Mouse (Mus musculus) kidney, adult 11 months (tissue): ENCODE data around the gene Luzp2.
A peak's percentile ranks its signal among the peaks of the same experiment; 100 is the strongest.

Experiments
- DNase-seq: peaks from one replicate; pipeline ENCODE4 v3.0.0; 2022

The Luzp2 gene

DNA sequence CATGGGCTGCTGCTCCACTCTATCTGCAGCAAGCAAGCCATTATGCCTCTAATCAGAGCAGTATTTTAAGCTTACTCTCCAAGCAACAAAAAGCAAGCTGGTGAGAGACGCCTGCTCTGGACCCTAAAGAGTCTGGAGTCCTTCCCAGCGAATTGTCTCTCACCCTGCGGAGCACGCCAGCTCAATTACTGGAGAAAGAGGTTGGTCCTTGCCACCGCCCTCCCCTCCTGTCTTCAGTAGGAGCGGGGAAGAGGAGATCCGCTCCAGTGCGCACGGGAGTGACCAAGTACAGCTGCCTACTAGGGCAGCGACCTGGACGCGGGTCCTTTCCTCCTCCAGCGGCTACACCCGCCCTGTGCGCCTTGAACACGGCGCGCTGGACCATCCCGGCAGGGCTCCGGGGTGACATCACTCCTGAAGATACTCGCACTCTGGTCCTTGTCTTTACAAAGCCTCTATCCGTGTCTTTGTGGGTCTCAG, at the start of gene Luzp2:
Luzp2 (plus strand) TSS at position 127 of the 480 bp plus-strand sequence.
- DNase-seq, result no peak

DNA sequence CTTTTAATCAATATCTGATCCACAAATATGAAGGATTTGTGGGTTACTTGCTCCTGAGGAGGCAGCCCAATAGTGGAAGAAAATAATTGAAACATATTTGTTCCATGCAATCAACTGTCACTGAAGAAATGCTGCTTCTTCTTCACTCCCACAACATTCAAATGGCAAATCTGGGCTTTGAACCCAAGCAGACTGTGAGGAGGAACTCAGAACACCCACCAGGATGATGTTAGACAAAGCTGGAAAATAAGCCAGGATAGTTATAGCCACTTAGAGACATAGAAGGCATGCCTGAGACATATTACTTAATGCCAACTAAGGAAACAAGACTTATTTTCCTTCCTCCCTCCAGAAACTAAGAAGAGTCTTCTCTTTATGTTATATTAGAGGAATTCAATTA, 47.8 kb upstream of the Luzp2 start:
- no peak for DNase-seq

DNA sequence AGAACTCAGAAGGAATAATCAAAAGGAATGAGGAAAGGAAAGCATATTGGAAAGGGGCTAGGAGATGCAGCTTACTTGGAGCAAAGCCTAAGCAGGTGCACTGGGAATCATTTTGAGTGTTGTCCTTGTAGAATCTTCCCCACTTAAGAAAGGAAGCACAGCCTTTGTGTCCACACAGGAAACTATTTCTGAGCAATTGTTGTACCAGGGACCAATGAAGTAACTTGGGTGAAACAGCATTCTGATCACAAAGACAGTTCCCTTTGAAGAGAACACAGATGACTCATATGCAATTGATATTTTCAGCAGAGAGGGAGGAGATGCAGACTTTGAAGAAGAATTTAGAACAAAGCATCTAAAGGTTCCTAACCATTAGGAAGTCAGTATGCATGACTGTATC, 16.7 kb upstream of the Luzp2 start:
- no peak for DNase-seq

DNA sequence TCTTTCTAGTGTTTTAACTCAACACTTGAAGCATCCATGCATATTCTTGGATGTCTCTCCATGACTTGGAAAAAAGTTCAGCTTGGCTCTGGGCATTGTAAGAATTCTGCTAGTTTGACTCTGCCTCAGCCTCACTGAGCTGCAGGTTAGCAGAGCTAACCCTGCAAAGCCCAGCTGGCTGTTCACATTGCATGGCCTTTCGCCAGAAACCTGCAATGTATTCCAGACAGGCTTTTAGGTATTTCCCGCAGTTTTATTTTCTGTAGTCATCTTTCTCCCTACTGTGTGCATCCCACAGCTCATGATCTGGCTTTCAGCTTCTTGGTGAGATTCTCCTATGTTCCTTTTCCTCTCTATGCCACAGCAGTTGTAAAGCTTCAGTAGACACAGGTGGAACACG, 6.5 kb upstream of the Luzp2 start:
- no peak for DNase-seq

DNA sequence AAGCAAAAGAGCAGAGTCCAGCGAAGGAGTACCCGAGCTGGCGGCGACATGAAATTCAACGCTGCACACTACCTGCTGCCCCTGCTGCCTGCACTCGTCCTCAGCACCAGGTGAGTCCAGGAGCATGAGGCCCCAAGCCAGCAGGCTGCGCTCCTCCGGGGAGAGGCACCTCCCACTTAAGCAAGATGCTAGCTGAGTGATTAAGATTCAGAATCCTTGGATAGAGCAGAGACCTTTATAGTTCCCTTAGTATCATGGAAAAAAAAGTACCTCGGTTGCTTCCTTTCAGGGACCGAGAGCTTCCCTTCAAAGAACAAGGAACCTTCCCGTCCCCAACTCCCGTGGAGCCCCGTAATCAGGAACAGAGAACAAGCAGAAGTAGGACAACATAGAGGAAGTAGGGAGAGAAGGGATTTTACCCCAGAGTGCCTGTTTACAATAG, 634 bp downstream of the Luzp2 start:
- no peak for DNase-seq

DNA sequence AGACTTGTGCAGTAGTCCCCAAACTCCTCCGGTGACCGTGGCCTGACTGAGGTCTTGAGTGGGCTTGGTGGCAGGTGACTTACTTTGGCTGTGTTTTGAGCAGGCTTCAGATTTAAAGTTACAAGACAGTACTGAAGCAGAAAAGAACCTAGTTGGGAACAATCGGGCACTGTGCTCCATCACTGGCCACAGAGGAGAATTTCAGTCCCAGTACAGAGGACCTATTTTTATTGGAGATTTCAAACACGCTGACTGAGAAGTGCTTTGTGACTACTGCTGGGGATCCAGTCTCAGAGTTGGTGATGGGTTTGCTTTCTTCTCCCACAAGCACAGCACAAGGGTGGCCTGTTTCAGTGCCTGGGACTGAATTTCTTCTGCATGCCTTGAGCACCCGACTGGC, 1.1 kb downstream of the Luzp2 start:
- DNase-seq, result no peak

DNA sequence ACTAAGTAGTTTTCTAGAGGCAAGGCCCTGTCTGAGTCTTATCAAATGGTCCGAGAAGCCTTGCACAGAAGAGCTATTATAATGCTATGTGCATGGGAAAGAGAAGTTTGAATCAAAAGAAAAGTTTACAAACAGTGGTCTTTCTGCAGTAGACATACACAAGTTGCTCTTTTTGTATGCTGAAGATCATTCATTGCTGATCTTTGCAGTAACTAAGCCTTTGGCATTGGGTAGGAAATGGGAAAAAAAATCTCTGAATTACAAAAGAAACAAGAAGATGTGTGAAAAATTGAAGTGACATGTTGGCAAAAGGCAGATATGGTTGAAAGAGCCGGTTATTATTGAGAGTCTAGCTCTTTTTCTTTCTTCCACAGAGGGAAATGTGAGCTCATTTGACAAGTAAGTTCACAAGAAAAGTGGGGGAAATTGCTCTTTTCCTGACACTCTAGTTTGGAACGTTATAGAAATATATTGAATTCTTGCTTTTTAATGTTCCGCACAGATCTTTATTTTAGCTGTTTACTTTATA, 7.6 kb downstream of the Luzp2 start:
- no peak for DNase-seq

DNA sequence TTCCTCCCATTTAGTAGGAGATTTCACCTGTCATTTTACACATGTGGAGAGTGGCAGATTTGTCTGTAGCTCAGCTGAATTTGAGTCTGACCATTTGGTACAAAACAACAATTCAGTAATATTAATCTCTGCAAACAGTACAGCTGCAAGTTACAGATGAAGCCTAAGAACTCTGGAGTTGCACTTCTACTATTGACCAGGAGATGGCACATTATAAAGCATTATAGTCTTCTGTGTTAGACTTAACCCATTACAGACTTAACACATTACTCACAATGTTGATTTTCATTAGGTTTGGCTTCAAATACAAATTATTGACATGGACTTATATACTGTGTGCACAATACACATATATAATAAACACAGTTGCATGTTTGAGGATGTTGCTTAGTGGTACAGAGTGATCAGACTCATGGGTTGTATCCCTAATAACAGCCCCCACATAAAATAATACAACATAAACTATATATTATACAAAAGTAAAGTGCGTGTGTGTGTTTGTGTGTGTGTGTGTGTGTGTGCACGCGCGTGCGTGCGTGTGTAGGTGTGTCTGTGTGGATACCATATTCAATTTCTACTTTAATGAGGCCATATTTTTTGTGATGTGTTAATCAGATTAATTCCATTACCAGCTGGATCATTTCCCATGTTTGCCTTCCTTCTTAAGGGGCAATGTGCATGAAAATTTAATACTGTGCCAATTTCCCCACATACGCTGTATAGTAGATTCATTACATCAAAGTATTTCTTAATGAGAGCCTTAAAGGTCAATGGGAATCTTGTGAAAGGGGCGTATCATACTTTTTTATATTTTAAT, 10.8 kb downstream of the Luzp2 start:
- no peak for DNase-seq

DNA sequence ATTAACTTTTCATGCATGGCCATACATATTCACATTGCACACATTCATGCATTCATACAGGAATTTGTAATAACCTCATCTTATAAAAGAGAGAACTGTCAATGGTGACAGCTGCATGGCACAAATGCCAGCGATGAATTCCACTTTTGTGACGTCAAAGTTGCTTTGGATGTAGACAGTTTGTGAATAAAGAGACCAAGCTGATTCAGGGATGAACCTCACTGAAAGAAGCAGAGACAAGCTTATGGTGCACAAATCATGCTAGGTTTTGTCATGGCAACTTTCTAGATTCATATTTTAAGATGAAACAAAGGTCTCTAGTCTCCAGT, 11.4 kb downstream of the Luzp2 start:
- DNase-seq, result no peak

DNA sequence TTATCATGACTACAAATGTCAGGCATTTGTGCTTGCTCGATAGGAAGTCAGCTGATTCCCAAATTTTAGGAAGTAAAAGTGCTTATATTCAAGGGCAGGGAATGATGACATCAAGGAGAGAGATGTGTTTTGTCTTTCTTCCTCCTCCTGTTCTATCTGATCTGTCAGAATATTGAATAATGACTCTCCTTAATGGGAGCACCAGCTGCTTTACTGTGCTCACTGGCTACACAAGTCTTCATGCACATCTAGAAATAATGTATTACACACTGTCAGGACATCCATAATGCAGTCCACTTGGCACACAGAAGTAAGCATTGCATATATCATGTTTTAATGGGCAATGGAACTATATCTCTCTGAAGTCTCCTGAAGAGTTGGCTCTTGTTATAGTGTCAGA, 17.6 kb downstream of the Luzp2 start:
- no peak for DNase-seq

DNA sequence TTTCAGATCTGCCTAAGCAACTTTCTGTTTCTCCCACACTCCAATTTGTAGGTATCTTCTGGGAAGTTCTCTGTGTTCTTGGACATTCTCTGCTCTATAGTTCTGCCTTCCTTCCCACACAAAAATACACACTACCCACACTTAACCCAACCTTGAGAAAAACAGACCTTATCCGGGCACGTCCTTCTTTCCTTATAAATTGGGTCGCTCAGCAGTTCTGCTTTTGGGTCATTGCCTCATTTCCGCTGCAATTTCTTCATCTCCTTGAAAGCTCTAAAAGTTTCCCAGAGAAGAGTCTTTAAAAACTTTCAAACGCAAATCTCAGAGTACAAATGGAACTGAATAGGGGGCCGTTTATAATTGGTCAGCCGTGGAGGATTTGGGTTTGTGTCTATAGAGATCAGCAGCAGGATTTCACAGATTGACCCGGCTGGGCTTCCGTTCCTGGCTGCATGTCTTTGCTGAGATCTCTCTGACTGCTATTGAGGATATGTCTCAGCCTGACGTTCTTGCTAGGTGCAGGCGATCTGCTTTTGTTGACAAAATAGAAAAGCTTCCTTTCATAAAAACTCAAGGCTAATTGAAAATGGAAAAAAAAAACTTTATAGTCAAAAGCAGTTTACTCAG, 26.0 kb downstream of the Luzp2 start:
- no peak for DNase-seq

DNA sequence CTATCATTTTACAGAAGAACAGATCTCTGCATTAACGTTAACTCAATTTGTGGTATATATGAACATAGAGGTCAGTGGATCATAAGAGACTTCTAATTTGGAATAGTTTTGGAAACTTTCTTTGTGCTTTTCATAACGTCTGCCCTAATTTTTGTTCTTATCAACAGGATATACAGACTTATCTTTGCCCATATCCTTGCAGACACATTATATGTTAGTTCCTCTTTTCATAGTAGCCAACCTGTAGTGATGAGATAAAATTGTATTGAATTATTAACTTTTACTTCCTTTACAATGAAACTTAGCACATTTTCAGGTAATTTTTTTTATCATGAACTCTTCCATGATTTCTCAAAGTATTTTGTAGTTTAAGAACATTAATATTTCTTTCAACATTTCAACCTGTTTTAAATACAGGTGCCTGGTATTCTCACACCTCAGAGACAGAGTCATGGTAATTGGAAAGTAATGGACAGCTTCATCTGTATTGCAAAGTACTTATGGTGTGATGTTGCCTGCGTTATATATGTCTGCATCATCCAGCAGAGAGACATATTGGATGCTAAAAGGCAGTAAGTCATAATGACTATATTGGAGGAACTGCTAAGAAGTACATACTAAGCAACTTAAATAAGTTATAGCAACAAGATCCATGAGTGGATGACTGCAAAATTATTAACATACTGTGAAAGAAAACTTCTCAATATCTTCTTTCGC, 43.8 kb downstream of the Luzp2 start:
- no peak for DNase-seq

DNA sequence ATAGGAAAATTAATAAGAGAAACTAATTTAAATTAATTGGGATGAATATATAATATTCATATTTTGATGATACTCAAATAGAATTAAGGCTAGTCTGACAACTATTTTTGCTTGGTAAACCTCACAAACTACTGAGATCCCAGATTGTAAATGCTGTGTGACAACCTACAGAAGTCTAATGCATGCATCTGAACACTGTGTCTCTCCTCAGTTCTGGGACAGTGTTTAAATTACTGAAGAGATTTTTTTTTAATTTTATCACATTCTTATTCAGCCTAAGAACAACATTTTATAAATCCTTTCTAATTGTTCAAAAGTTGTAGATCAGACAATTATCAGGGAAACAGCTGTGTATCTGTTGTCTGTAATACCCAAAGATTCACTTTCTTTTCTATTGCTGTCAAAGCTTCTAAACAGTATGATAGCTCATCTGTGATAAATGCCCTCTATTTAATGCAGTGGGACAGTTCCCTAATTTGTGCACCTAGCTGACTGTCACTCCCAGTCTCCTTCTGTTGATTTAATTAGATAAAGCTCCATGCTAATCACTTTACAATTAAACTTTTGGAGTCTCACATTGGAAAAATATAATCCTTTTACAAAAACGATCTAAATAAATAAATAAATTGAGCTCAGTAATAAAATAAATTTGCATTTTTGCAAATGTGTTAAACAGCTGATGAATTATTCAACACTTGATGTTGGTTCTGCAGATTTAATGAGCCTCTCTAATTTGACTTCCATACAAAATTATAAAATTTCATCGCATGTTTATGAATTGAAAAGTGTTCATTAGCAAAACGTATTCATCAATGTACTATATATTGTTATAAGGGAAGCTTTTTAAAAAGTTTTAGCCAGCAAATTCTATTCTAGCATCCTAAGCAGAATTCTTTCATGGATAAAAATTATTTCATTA, 58.7 kb downstream of the Luzp2 start:
- no peak for DNase-seq

DNA sequence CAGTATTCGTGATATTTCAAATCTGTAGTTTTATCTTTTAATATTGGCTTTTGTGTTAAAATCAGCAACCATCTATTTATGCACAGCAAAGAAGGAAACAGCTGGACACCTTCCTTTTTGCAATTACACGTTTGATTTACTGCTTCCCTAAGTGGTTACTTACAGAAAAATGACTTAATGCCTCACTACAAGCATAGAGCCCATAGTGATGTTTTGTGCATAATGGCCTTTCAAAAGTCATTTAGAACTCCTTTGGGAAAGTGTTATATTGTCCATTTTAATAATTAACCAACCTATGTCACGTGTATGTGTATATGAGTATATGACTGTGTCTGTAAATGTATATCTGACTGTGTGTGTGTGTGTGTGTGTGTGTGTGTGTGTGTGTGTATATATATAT, 63.3 kb downstream of the Luzp2 start:
- DNase-seq, result no peak

DNA sequence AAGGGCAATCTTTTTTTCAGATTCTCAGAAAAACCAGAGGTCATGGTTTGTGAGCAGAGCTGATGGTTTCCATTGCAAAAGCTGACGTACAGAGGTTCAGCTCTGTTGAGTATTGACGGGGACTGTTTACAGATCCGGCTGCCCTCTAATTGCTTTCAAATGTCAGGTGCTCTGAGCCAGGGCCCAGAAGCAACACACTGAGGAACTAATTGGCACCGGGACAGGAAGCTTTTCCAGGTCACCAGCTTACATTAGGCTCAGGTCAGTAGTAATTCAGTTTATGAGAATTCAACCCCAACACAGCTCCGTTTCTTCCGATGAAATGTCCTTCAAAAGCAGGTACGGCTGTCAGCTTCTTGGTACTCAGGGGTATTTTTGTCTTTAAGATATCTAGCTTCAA, 74.7 kb downstream of the Luzp2 start:
- peak; percentile 12 for DNase-seq

DNA sequence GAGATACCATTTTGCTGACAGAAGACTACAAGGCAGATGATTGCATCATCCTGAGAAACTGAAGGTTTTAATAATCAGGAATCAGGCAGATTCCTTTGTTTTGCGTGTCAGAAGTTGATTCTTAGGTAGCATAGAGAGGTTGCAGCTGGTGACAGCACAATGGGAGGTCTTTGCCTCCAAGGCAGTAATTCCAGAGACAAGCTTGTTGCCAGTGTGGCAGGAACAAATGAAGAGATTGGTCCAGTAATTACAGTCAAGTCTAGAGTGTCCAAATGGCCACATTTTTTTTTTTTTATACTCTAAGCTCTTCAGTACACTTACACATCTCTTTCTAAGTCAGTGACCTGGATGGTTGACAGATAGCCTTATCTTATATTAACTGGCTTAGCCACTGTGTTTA, 78.7 kb downstream of the Luzp2 start:
- DNase-seq, result no peak

DNA sequence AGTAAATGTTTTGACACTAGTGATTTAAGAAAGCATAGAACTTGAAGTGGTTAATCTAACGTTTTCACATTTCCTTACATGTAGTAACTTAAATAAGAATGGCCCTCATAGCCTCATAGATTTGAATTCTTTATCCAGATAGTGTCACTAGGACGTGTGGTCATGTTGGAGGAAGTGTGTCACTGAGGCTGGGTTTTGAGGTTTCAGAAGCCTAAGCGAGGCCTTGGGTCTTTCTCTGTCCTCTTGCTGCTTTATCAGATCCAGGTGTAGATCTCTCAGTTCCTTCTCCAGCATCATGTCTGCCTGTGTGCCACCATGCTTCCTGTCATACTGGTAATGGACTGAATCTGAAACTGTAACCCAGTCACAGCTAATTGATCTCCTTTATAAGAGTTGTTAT, 86.7 kb downstream of the Luzp2 start:
- no peak for DNase-seq

DNA sequence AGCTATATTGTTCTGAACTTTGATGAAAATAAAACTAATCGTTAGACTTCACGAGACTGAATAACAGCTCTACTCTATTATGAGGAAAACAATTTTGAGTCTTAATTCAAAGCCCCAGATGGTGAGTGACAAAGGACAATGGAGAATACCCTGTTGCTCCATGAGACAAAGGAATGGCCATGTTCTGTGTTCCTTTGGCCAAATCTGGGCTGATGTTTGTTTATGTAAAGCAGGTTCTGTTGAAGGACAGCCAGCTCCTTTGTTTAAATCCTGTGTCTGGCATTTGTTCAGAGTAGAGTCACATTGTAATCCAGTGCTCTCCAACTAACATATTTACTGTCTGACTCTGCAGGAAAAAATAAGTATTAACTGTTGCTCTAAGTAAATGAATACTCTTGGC, 121.5 kb downstream of the Luzp2 start:
- DNase-seq, result no peak

DNA sequence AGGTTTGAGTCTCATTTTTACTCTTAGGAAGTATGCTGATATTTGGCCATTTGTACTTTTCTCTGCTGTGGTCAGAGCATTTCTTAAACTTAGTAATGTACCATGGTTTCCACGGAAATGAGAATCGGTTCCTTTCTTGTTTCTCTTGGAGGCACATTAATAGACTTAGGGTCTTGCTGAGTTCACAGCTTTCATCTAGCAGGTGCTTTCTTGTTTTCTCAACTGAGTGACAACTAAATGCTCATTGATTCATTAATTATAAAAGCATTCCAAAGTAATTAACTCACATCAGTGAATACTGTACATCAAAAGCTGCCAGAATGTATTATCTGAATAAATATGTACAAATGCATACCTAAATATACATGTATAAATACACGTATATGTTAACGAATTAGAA, 127.4 kb downstream of the Luzp2 start:
- DNase-seq, result no peak

DNA sequence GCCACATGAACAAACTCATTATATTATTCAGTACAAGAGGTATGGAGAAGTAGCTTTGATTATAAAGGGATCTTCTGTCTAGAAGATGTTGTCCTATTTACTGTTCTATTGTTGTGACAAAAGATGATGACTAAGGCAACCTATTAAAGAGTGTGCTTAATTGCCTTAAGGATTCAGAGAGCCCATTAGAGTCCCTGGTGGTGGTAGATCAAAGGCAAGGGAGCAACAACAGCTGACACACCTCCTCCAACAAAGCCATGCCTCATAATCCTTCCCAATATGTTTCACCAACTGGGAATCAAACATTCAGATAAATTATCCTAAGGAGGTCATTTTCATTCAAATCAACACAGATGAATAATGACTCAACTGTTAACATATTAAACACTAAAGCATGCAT, 142.1 kb downstream of the Luzp2 start:
- DNase-seq, result no peak

DNA sequence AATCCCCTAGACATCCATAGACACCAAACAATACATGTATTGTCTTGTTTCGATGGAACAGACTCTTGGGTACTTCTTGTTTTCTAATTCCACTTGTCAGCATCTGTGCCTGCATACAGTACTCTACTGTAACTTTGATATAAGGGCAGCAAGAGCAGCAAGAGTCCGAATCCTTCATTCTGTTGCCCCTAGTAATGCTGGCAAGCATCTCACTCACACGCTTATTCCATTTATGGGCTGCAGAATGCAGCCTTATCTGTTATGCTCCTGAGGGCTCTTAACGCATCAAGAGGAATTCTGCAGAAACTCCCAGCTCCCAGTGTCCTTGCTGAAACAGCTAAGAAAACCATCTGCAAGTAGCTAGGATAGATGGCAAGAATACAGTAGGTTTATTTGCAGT, 145.3 kb downstream of the Luzp2 start:
- DNase-seq, result no peak

DNA sequence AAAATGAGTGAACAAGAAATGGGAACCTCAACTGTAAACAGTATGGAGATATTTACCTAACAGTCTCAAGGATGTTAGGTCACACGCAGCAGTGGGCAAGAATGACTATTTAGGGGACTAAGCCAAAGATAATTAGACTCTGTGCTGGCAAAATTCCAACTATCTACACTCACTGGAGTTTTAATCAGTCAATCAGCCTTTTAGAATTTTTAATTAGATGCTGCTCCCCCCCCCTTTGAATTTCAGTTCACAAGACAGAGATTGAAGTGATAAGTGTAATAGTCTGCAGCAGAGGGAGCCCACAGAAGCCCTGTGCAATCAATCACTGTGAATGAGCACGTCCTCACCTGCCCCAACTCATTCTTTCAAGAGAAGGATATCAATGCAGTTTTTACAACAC, 165.1 kb downstream of the Luzp2 start:
- no peak for DNase-seq
